Mouse (Mus musculus) induced T-regulatory cell, adult 2 months (primary cell): Measurements from ENCODE around the gene Olfr315.
A peak's percentile ranks its signal among the peaks of the same experiment; 100 is the strongest.
"Not testable (repeated sequence)": the region's sequence is repeated elsewhere in the genome, so short reads cannot be mapped to it uniquely, and the experiment has no call there.

Experiments used
- DNase-seq: peaks from one replicate; pipeline ENCODE4 v3.0.0-alpha.2; 2012; ENCODE audit warnings: low read depth

Olfr315 gene

GRCm38 (mm10) chr11:58772888-58773287 is at the start of gene Olfr315:
Gene Olfr315, plus strand, starts transcription at chr11:58773188.
- DNase-seq = no peak

- DNase-seq = no peak
Measured at GRCm38 (mm10) chr11:58723914-58724313, 49.1 kb upstream of the Olfr315 start, which contains the start of gene Olfr318. Gene Olfr318, minus strand, starts transcription at chr11:58724014.

DNA sequence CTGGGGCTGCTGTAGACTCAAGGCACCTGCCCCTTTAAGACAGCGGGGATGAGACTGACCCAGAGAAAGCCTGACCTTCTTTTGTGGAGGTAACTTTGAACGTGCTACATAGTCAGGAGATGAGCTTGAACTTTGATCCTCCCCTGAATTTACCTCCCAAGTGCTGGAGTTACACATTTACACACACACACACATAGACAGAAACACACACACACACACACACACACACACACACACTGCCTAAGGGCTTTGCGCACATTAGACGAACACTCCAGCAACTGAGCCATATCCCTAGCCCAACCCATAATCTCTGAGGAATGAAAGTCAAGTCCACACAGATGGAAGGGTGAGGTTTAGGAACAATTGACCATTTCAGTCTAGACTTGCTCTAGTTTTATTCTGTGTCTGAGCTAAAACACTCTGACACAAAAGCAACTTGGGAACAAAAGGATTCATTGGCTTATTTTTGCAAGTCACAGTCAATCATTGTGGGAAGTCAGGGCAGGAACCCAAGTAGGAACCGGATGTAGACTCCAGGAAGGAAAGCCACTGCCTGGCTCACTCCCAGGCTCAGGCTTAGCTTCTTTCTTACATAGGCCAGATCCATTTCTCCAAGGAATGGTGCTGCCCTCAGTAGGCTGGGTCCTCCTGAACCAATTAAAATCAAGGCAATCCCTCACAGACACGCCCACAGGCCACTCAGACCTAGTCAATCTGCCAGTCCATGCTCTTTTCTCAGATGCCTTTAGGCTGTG is 44.9 kb upstream of the Olfr315 start:
- not testable (repeated sequence) for DNase-seq

DNA sequence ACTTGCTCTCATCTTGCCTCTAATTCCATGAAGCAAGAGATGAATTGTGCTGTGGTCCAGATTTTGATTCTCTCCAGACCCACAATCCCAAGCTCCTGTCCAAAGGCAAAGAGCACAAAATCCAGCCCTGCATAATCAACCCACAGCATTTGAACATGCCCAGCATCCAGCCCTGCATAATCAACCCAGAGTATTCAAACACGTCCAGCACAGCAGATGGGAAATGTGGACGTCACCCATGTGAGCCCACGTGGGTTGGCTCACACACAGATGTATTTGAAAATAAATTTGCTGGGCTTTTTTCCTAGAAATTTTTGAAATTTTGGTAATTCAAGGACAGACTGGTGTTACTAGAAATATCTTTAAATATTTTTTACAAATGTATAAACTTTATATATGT is 39.6 kb upstream of the Olfr315 start:
- DNase-seq = no peak

DNA sequence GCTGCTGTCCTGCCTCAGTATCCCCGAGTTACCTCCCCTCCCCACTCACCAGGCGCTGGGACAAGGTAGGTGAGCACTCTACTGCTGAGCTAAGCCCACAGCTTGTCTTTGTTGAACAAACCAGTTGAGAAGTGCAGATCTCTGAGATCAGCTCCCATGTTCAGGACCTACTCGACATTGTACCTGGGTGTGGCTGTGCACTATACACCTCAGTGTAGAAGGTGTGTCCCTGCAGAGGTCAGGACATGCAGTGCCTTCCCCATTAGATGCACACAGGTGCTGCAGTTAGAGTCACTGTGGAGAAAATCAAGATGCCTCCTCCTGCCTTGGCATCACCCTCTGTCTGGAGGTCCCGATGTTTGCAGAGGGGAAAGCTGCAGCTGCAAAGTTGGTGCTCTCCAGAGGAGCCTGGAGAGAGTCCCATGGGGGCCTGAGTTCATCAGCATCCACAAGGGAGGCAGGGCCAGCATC is 34.2 kb upstream of the Olfr315 start, which contains the start of gene Olfr317:
Gene Olfr317, minus strand, starts transcription at position 421 of the 471 bp plus-strand sequence.
- no peak for DNase-seq

DNA sequence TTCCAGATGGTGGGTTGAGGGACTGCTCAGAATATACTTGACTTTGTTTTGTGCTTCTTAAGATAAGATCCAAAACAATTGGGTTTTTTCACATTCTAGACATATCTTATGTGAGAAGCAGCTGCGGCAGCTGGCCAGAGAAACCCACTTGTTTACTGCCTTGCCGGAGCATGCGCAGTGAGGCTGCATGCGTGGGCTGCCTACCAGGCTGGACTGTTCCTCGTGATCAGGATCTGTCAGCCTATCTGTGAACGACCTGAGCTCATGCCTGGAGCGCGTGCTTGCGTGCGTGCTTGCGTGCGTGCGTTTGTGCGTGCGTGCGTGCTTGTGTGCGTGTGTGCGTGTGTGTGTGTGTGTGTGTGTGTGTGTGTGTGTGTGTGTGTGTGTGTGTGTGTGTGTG is 21.9 kb upstream of the Olfr315 start:
- DNase-seq = not testable (repeated sequence)

GRCm38 (mm10) chr11:58752434-58752833 is 20.6 kb upstream of the Olfr315 start, which contains the start of gene Olfr316:
Gene Olfr316, plus strand, starts transcription at chr11:58752734.
- no peak for DNase-seq

- DNase-seq = no peak
Measured at GRCm38 (mm10) chr11:58782480-58783089, 9.6 kb downstream of the Olfr315 start, which contains the start of gene Olfr314. Gene Olfr314, plus strand, starts transcription at chr11:58782952.

GRCm38 (mm10) chr11:58784182-58784581 is 11.2 kb downstream of the Olfr315 start:
- DNase-seq = no peak

DNA sequence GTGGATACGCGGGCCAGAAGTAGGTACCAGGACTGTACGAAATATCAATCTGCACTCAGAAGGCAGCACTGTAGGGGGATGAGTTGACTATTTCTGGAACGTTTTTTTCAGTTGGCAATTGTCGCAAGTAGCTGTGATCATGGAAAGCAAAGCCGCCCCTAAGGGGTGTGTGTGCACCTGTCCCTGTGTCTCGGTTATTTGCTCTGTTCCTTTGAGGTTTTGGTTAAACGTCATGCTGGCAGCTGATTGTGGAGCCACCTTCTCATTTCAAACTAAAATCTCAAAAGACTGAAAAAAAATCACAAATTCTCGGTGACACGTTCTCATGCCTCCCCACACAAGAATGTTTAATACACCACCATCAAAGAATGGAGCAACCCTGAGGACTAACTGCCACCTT is 14.7 kb downstream of the Olfr315 start:
- no peak for DNase-seq

DNA sequence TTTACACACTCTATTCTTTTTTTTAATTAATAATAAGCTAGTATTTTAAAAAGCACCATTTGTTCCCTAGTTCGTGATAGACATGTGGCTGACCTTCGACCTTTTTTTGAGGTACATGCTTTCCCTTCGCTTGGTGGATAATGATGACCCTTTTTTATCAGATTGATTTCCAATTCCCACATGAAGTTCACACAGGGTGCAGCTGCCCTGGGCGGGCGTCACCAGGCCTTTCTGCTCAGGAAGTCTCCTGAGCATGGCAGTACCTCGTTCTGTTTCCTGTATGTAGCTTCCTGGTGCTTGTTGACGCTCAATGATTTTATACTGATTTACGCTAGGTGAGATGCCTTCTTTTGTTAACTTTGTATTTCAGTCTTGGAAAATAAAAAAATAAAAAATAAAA is 15.4 kb downstream of the Olfr315 start:
- DNase-seq = no peak

DNA sequence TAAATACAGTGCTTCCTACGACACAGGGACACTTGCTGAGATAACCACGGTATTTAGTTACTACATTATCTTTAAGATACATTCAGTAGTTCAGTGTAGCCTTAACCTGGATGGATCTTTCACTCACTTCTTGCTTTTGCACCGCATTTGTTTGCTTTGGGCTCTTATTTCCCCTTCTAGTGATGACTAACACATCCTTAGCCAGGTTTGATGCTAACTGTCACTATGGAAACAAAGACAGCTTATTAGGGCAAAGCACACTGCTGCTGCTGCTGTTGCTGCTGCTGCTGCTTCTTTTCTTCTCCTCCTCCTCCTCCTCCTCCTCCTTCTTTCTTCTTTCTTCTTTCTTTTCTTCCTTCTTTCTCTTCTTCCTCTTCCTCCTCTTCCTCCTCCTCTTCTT is 16.5 kb downstream of the Olfr315 start:
- no peak for DNase-seq

DNA sequence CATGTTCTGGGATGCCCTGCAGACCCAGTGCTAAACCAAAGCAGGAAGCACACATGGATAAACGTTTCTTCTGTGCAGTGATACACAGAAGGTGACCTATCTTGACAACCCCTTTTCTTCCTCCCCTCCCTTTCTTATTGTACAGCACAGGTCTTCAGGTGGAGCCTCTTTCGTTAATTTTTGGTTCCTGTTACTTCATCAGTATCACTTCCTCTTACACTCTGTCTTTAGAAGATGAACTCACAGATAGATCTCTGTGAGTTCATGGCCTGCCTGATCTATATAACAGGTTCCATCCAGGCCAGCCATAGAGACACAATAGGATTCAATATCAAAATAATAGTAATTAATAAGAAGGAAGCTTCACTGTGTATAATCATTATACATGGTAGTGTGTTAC is 17.1 kb downstream of the Olfr315 start:
- DNase-seq = no peak

DNA sequence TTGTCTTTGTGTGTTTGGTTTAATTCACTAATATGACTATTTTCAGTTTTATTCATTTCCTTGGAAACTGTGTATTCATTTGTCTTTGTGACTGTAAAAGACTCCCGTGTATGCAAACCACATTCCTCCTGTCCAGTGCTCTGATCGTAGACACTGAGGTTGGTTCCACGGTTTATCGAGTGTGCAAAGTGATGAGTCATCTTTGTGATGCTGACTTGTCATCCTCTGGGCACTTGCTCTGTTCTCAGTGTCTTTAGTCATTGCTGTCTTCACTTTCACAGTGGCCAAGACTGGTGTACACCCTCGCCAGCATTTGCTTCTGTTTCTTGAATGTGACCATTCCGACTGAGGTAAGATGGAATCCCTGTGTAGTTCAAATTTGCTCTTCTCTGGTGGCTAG is 17.7 kb downstream of the Olfr315 start:
- DNase-seq = no peak

DNA sequence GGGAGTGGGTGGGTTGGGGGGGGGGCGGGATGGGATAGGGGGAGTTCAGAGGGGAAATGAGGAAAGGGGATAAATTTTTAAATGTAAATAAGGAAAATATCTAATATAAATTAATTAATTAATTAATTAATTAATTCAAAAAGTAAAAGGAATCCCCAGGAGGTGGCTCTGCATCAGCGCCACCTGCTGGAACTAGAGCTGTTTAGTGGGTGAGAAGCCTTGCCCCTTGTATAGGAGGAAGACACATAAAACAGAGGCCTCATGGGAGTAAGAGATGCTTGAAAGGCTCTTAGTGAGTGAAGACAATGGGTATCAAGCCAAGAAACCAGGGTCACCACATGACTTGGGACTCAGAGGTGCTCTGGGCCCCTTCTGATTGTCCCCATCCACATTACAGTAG is 22.9 kb downstream of the Olfr315 start:
- peak; percentile 11 for DNase-seq

- DNase-seq = no peak
Measured at GRCm38 (mm10) chr11:58796850-58797249, 23.9 kb downstream of the Olfr315 start.

DNA sequence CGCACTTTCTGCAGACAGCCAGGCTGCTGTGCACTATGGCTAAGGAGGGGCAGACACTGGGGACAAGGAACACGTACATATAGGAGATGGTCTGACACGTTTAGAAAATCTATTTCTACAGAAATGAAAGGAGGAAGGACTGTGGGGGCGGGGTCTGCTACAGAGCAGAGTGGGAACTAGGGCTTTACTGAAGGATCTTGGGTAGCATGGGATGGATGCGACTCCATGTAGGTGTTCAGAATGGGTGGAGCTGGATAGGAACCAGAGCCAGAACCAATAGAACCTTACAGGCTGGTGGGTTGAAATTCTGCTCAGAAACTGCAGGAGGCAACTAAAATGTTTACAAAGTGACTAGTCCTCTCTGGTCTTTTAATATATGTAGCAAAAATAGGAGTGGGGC is 26.8 kb downstream of the Olfr315 start:
- no peak for DNase-seq

- peak; percentile 20 for DNase-seq
Measured at GRCm38 (mm10) chr11:58801558-58802228, 28.7 kb downstream of the Olfr315 start, which contains the start of gene Fam183b. Gene Fam183b, minus strand, starts transcription at chr11:58801960.

DNA sequence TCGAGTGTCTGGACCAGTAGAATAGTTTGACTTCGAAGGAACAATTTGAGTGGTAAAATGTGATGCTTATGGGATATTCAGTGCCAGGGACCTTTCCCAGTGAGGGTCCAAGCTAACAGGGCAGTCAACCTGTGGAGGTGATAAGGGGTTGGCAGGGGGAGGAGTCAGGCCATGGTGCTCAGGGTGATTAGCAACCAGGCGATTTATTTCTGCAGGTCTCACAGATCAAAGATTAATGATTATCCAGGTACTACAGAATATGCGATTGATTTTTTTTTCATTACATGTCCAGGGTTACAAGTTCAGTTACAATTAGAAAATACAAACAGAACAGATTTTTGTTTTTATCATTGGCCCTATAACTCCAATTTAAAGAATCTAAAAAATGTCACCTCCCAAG is 30.9 kb downstream of the Olfr315 start:
- no peak for DNase-seq

DNA sequence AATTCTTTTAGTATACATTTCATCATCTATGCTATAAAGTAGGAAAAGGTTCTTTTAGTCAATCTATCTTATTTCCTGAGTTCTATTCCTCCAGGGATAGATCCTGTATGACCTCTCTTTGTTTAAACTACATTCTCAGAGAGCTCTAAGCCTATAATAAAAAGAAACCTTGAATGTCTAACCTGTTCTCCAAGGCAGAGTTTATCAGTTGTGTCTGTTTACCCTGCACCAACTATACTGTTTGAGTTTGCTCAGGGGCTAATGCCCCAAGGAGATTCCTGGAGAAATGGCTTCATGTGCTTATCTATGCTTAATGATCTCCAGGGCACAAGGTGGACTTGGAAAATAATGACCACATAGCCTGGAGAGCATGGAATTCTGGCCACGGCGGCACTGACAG is 31.4 kb downstream of the Olfr315 start:
- DNase-seq = no peak

DNA sequence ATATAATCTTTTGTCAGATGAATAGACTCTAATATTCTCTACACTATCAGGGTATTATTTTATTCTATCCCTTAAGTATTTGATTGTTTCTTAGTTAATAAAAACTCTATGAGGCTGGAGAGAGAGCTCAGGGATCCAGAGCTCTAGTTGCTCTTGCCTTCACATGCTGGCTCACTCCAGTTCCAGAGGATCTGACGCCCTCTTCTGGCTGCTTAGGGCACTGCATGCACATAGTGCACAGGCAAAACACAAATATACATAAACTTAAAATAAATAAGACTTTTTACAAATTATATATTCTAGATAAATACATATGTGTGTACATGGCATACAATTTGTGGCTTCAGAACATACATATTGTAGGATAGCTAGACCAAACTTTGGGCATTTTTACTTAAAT is 39.0 kb downstream of the Olfr315 start:
- DNase-seq = peak; percentile 31

DNA sequence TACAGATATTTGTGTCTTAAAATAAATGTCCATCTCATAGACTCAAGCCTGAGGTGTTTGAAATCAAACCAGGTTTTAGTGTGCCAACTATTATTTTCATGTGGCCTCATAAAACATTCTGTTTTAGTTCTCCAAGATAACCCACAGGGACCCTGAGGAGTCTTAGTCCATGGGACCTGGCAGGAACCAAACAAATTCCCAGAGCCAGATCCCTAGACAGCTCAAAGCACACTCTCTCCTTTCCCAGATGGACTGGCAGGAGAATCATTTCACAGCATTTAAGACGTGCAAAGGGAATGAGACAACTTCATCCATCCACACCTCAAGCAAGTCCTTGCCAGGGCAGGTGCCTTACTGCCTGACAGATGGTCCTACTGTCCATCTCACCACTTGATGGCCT is 41.7 kb downstream of the Olfr315 start, which contains the start of gene Olfr313:
Gene Olfr313, plus strand, starts transcription at position 301 of the 400 bp plus-strand sequence.
- not testable (repeated sequence) for DNase-seq

- no peak for DNase-seq
Measured at GRCm38 (mm10) chr11:58815676-58816075, 42.7 kb downstream of the Olfr315 start.
